Mouse (Mus musculus): ENCODE results near the gene Rab37.

The Rab37 gene

GRCm38 (mm10) chr11:115202756-115203155 is 111.5 kb downstream of the Rab37 start:
- DNase-seq: no peak

GRCm38 (mm10) chr11:115208126-115208525 is 116.9 kb downstream of the Rab37 start:
- DNase-seq: no peak

- DNase-seq: no peak
Measured at GRCm38 (mm10) chr11:115208776-115209732, 117.8 kb downstream of the Rab37 start.

GRCm38 (mm10) chr11:115209958-115210357 is 118.7 kb downstream of the Rab37 start:
- DNase-seq: no peak
